Mouse (Mus musculus): ENCODE measurements at regions not wholly inside any gene's neighbourhood (a gene's known extent, or its start where the extent isn't known, plus 50 kb on each side); places are given as distances from the start of the nearest gene placed in this dataset.

- DNase-seq (ENCODE audit: low spot score) = no peak
Measured at GRCm38 (mm10) chr5:138875180-138876076, 55.5 kb downstream of the Gm5294 start.

GRCm38 (mm10) chr5:138881649-138882226 is 61.9 kb downstream of the Gm5294 start:
- no peak for DNase-seq (ENCODE audit: low spot score)

GRCm38 (mm10) chr5:138883573-138883972 is 63.7 kb downstream of the Gm5294 start:
- DNase-seq (ENCODE audit: low spot score) = no peak

- DNase-seq (ENCODE audit: low spot score) = no peak
Measured at GRCm38 (mm10) chr5:138885905-138886304, 66.0 kb downstream of the Gm5294 start.

DNA sequence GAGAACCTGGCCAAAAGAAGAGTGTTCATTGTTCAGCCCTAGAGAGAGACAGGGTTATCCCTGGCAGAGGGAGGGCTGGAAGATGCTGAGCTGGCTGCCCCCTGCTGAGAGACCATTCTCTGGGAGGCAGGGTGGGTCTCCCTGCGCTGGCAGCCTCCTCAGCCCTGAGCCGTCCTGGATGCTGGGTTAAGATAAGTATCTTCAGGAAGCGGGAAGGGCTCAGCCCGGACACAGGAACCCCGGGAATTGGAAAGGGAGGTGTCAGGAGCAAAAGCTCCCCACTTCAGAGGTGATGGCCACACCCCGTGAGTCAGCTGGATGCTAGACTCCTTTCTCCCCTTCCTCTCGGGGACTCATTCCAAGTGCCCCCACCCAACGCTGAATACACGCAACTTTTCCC is 68.9 kb downstream of the Gm5294 start:
- no peak for DNase-seq (ENCODE audit: low spot score)

GRCm38 (mm10) chr5:138889760-138890159 is 69.9 kb downstream of the Gm5294 start:
- no peak for DNase-seq (ENCODE audit: low spot score)

- no peak for DNase-seq (ENCODE audit: low spot score)
Measured at GRCm38 (mm10) chr5:138894496-138894895, 74.6 kb downstream of the Gm5294 start.

GRCm38 (mm10) chr5:138897255-138897654 is 77.4 kb downstream of the Gm5294 start:
- DNase-seq (ENCODE audit: low spot score) = no peak

- no peak for DNase-seq (ENCODE audit: low spot score)
Measured at GRCm38 (mm10) chr5:138898440-138898839, 78.6 kb downstream of the Gm5294 start.

- no peak for DNase-seq (ENCODE audit: low spot score)
Measured at GRCm38 (mm10) chr5:138900952-138901599, 81.2 kb downstream of the Gm5294 start.

GRCm38 (mm10) chr5:138902316-138902715 is 82.4 kb downstream of the Gm5294 start:
- no peak for DNase-seq (ENCODE audit: low spot score)

DNA sequence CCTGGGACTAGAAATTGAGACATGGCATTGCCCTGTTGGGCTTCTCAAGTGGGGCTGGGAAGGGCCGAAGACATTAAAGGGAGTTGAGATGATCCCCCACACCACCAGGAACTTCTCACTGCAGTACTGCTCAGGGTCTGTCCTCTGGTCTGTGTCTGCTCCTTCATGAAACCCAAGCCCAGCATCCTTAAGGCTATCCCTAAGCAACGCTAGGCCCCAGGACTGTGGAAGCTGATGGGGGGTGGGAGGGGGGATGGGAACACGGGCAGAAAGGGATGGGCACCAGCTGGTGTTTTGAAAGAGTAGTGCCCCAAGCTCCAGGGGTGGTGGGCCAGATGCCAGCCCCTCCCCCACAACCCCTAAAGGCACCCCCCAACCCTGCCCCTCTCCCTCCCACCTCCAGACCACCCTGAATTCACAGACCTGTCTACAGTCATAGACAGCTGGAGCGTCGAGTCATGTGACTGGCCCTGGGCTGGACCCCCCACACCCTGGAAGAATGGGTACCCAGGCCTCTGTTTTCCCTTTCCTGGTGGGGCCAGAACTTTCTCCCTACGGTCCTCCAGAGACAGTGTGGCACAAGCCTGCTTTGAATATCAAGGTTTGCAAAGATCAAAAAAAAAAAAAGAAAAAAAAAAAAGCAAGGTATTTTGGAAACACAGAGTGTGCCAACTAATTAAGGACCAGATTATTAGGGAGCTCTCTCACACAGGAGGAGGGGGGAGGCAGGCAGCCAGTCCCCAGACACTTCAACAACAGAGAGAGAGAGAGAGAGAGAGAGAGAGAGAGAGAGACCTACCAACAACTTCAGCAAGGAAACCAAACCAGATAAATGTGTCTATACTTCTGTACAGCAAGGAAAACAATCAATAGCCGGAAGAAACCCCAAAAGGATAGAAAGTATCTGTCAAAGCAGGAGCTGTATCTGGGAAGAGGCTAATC is 85.1 kb downstream of the Pdgfa start:
- no peak for DNase-seq (ENCODE audit: low spot score)

GRCm38 (mm10) chr5:138912711-138913105 is 84.5 kb downstream of the Pdgfa start:
- DNase-seq (ENCODE audit: low spot score) = no peak

GRCm38 (mm10) chr5:138915068-138915467 is 82.1 kb downstream of the Pdgfa start:
- no peak for DNase-seq (ENCODE audit: low spot score)

GRCm38 (mm10) chr5:138915496-138915895 is 81.7 kb downstream of the Pdgfa start:
- DNase-seq (ENCODE audit: low spot score) = no peak

- peak; percentile 51 for DNase-seq (ENCODE audit: low spot score)
Measured at GRCm38 (mm10) chr5:138920156-138920845, 76.9 kb downstream of the Pdgfa start.

GRCm38 (mm10) chr5:138922116-138922515 is 75.1 kb downstream of the Pdgfa start:
- no peak for DNase-seq (ENCODE audit: low spot score)
